Mouse (Mus musculus) lung, embryonic 16.5 days (tissue): ENCODE measurements at regions not wholly inside any gene's neighbourhood (a gene's known extent, or its start where the extent isn't known, plus 50 kb on each side); places are given as distances from the start of the nearest gene placed in this dataset.
A peak's percentile ranks its signal among the peaks of the same experiment; 100 is the strongest.

Source experiments
- ATAC-seq: fragments of 200-750 bp; cut with Nextera tagmentation; 2 replicates; pipeline ENCODE4 v1.8.0; 2017; ENCODE audit warnings: low read depth, mild to moderate bottlenecking, moderate library complexity
- H3K27ac ChIP-seq: fragments of 300-500 bp; sonication (generic); 2 replicates; pipeline ENCODE4 v1.5.1; 2014; ENCODE audit warnings: mild to moderate bottlenecking, control low read depth, low read length
- H3K27me3 ChIP-seq: fragments of 300-500 bp; sonication (generic); 2 replicates; pipeline ENCODE4 v1.6.1; 2014; ENCODE audit warnings: low read depth, low read length, mixed read lengths; ENCODE audit not compliant: control insufficient read depth, insufficient read depth
- H3K36me3 ChIP-seq: fragments of 300-500 bp; sonication (generic); 2 replicates; pipeline ENCODE4 v1.6.1; 2014; ENCODE audit warnings: low read length; ENCODE audit not compliant: control insufficient read depth, insufficient read depth
- H3K4me1 ChIP-seq: fragments of 300-500 bp; sonication (generic); replicated peaks from 2 replicates; pipeline ENCODE4 v1.6.1; 2014; ENCODE audit warnings: low read length, mixed read lengths; ENCODE audit not compliant: control insufficient read depth, insufficient read depth
- H3K4me2 ChIP-seq: fragments of 300-500 bp; sonication (generic); 2 replicates; pipeline ENCODE4 v1.6.1; 2014; ENCODE audit warnings: low read depth, low read length, control low read depth
- H3K4me3 ChIP-seq: fragments of 300-500 bp; sonication (generic); 2 replicates; pipeline ENCODE4 v1.5.1; 2014; ENCODE audit warnings: mild to moderate bottlenecking, low read length, control low read depth
- H3K9ac ChIP-seq: fragments of 300-500 bp; sonication (generic); 2 replicates; pipeline ENCODE4 v1.6.1; 2014; ENCODE audit warnings: low read length, control low read depth
- H3K9me3 ChIP-seq: fragments of 300-500 bp; sonication (generic); 2 replicates; pipeline ENCODE4 v1.6.1; 2016; ENCODE audit warnings: low read length; ENCODE audit not compliant: control insufficient read depth
- WGBS: fragments of 180-500 bp; shearing (Covaris S2); extraction: QIAGEN DNeasy Blood & Tissue Kit; methylation state at CpG from one replicate; pipeline ENCODE4 v1.1.7; 2014; 5-methylcytosine and 5-hydroxymethylcytosine counted together

- Histone ChIP-seq H3K9me3 (no peaks in the 10 kb centered on the region), H3K9ac (no peak overlapping the region), H3K27me3 (no peaks in the 10 kb centered on the region), H3K4me3 (no peak overlapping the region), H3K36me3 (no peaks in the 10 kb centered on the region), H3K4me1 (no peaks in the 10 kb centered on the region), H3K4me2 (no peak overlapping the region), H3K27ac (no peak overlapping the region)
- 62% methylated on average over 7 of the region's 7 CpGs for WGBS
- no peak for ATAC-seq
Measured at GRCm38 (mm10) chr2:137880211-137881031, 375.9 kb upstream of the Btbd3 start.

- WGBS = 44% methylated on average over 4 of the region's 4 CpGs
- Histone ChIP-seq H3K9me3 (no peaks in the 10 kb centered on the region), H3K9ac (no peak overlapping the region), H3K4me3 (no peak overlapping the region), H3K36me3 (no peaks in the 10 kb centered on the region), H3K4me1 (no peaks in the 10 kb centered on the region; the same call in 1 of the 2 replicates), H3K27me3 (no peaks in the 10 kb centered on the region), H3K27ac (peak overlapping the region; percentile 43; the same call in 1 of the 2 replicates), H3K4me2 (peak overlapping the region; percentile 6; the same call in 1 of the 2 replicates)
- peak; percentile 67 for ATAC-seq
Measured at GRCm38 (mm10) chr2:137869676-137870075, 386.7 kb upstream of the Btbd3 start.

GRCm38 (mm10) chr2:137854494-137854893, 401.9 kb upstream of the Btbd3 start:
- H3K27ac ChIP-seq = no peak overlapping the region
- no peaks in the 10 kb centered on the region for H3K27me3 ChIP-seq
- ATAC-seq = 0 out of 2 replicates have a peak, but pooled peaks have one; percentile 38
- H3K4me3 ChIP-seq = no peak overlapping the region
- H3K9me3 ChIP-seq = no peaks in the 10 kb centered on the region
- no peaks in the 10 kb centered on the region; the same call in 1 of the 2 replicates for H3K4me1 ChIP-seq
- no peaks in the 10 kb centered on the region for H3K36me3 ChIP-seq
- WGBS = 48% methylated on average over 4 of the region's 4 CpGs
- H3K4me2 ChIP-seq = no peak overlapping the region
- H3K9ac ChIP-seq = no peak overlapping the region

GRCm38 (mm10) chr2:137853399-137854259, 402.7 kb upstream of the Btbd3 start:
- Histone ChIP-seq H3K27ac (no peak overlapping the region), H3K9me3 (no peaks in the 10 kb centered on the region)
- ATAC-seq = no peak

GRCm38 (mm10) chr2:137847901-137848300, 408.5 kb upstream of the Btbd3 start:
- no peak for ATAC-seq
- no peak overlapping the region for H3K9ac ChIP-seq
- WGBS = 14% methylated on average over 2 of the region's 2 CpGs

More at GRCm38 (mm10) chr2:137853399-137854259, 402.7 kb upstream of the Btbd3 start:
- Histone ChIP-seq H3K4me1 (no peaks in the 10 kb centered on the region; the same call in 1 of the 2 replicates), H3K36me3 (no peaks in the 10 kb centered on the region), H3K4me3 (no peak overlapping the region), H3K9ac (no peak overlapping the region), H3K4me2 (no peak overlapping the region), H3K27me3 (no peaks in the 10 kb centered on the region)
- 69% methylated on average over 10 of the region's 10 CpGs for WGBS

GRCm38 (mm10) chr2:137827814-137828374, 428.5 kb upstream of the Btbd3 start:
- Histone ChIP-seq H3K9me3 (no peaks in the 10 kb centered on the region), H3K27me3 (no peaks in the 10 kb centered on the region), H3K9ac (no peak overlapping the region), H3K27ac (no peak overlapping the region), H3K4me2 (no peak overlapping the region), H3K36me3 (no peaks in the 10 kb centered on the region), H3K4me3 (no peak overlapping the region), H3K4me1 (no peaks in the 10 kb centered on the region)
- 65% methylated on average over 8 of the region's 8 CpGs for WGBS
- ATAC-seq = 0 out of 2 replicates have a peak, but pooled peaks have one; percentile 23

More at GRCm38 (mm10) chr2:137847901-137848300, 408.5 kb upstream of the Btbd3 start:
- Histone ChIP-seq H3K4me2 (no peak overlapping the region), H3K27me3 (no peaks in the 10 kb centered on the region), H3K4me1 (no peaks in the 10 kb centered on the region), H3K27ac (no peak overlapping the region), H3K4me3 (no peak overlapping the region), H3K9me3 (no peaks in the 10 kb centered on the region), H3K36me3 (no peaks in the 10 kb centered on the region)

GRCm38 (mm10) chr2:137821344-137821916, 434.9 kb upstream of the Btbd3 start:
- Histone ChIP-seq H3K27ac (no peak overlapping the region), H3K9me3 (no peaks in the 10 kb centered on the region), H3K27me3 (no peaks in the 10 kb centered on the region), H3K4me3 (no peak overlapping the region), H3K9ac (no peak overlapping the region), H3K36me3 (no peaks in the 10 kb centered on the region), H3K4me2 (no peak overlapping the region), H3K4me1 (no peaks in the 10 kb centered on the region; the same call in 1 of the 2 replicates)
- peak; percentile 59; the same call in 1 of the 2 replicates for ATAC-seq
- WGBS = 58% methylated on average over 5 of the region's 5 CpGs

GRCm38 (mm10) chr2:137814945-137815344, 441.4 kb upstream of the Btbd3 start:
- Histone ChIP-seq H3K4me1 (no peaks in the 10 kb centered on the region), H3K4me2 (no peak overlapping the region), H3K27ac (no peak overlapping the region), H3K4me3 (no peak overlapping the region), H3K36me3 (no peaks in the 10 kb centered on the region), H3K9me3 (no peaks in the 10 kb centered on the region), H3K9ac (no peak overlapping the region), H3K27me3 (no peaks in the 10 kb centered on the region)
- WGBS = 95% methylated on average over 1 of the region's 1 CpGs
- ATAC-seq = no peak
